Mouse (Mus musculus) kidney, adult 2 months (tissue): ENCODE measurements around the gene Cdc42.

Source experiments
- CTCF ChIP-seq: fragments of 200-500 bp; conservative IDR thresholded peaks from 2 replicates; pipeline ENCODE4 v1.5.1; 2011; ENCODE audit warnings: low read depth, mild to moderate bottlenecking, control low read depth, low read length, moderate library complexity, mixed read lengths; ENCODE audit not compliant: insufficient read depth, insufficient read length
- POLR2A ChIP-seq: fragments of 200-500 bp; IDR thresholded peaks from one replicate; pipeline ENCODE4 v1.6.1; 2011; ENCODE audit warnings: low read depth, low read length, control low read depth

- TF ChIP-seq POLR2A (no peak), CTCF (no peak)
These were observed 25.5 kb downstream of the Cdc42 start for GRCm38 (mm10) chr4:137332051-137332450.
